Mouse (Mus musculus) midbrain, embryonic 14.5 days (tissue): ENCODE data around the gene Wnt3. TPM values are rescaled to one million over a fixed set of nuclear protein-coding genes. Genes with fewer than 3 reads are reported as not detected.

Experiments used
- ATAC-seq: fragments of 200-750 bp; cut with Nextera tagmentation; 2 replicates; pipeline ENCODE4 v1.8.0; 2017; ENCODE audit warnings: moderate number of reproducible peaks, moderate library complexity; ENCODE audit not compliant: low FRiP score, low TSS enrichment
- DNase-seq: peaks from one replicate; pipeline ENCODE4 v3.0.0-alpha.2; 2015
- H3K27ac ChIP-seq: fragments of 300-500 bp; sonication (generic); replicated peaks from 2 replicates; pipeline ENCODE4 v1.5.1; 2014; ENCODE audit warnings: mild to moderate bottlenecking, low read depth, low read length, moderate library complexity
- H3K27me3 ChIP-seq: fragments of 300-500 bp; sonication (generic); 2 replicates; pipeline ENCODE4 v1.6.1; 2014; ENCODE audit warnings: low read length, control low read depth, mixed read lengths; ENCODE audit not compliant: control insufficient read depth, insufficient read depth
- H3K36me3 ChIP-seq: fragments of 300-500 bp; sonication (generic); 2 replicates; pipeline ENCODE4 v1.6.1; 2014; ENCODE audit warnings: low read length, control low read depth; ENCODE audit not compliant: control insufficient read depth, insufficient read depth
- H3K4me1 ChIP-seq: fragments of 300-500 bp; sonication (generic); 2 replicates; pipeline ENCODE4 v1.6.1; 2014; ENCODE audit warnings: mild to moderate bottlenecking, antibody characterized with exemption, low read length, control low read depth; ENCODE audit not compliant: control insufficient read depth, insufficient read depth
- H3K4me2 ChIP-seq: fragments of 300-500 bp; sonication (generic); 2 replicates; pipeline ENCODE4 v1.6.1; 2014; ENCODE audit warnings: mild to moderate bottlenecking, low read length, moderate library complexity
- H3K4me3 ChIP-seq: fragments of 300-500 bp; sonication (generic); replicated peaks from 2 replicates; pipeline ENCODE4 v1.5.1; 2014; ENCODE audit warnings: low read depth, low read length
- H3K9ac ChIP-seq: fragments of 300-500 bp; sonication (generic); replicated peaks from 2 replicates; pipeline ENCODE4 v1.6.1; 2014; ENCODE audit warnings: mild to moderate bottlenecking, low read length, moderate library complexity
- H3K9me3 ChIP-seq: fragments of 300-500 bp; sonication (generic); 2 replicates; pipeline ENCODE4 v1.6.1; 2016; ENCODE audit warnings: low read length, control low read depth, mixed read lengths; ENCODE audit not compliant: control insufficient read depth
- WGBS: fragments of 180-500 bp; shearing (Covaris S2); extraction: QIAGEN DNeasy Blood & Tissue Kit; methylation state at CpG from one replicate; pipeline ENCODE4 v1.1.7; 2014; 5-methylcytosine and 5-hydroxymethylcytosine counted together
- polyA plus RNA-seq: library from polyadenylated mRNA; unstranded; fragments of >200 nt; fragmentation: Nextera tagmentation; extraction: Ambion mirVana; gene quantifications from 2 replicates; pipeline ENCODE4 v1.2.1, GENCODE M21; 2014

The Wnt3 gene
- polyA plus RNA-seq, 1 experiment from 2014 or later = 14.5 TPM

- Histone ChIP-seq H3K9ac (no peak overlapping the region), H3K4me1 (no peaks in the 10 kb centered on the region), H3K27me3 (no peaks in the 10 kb centered on the region), H3K36me3 (peaks cover 37% of the 10 kb centered on the region), H3K27ac (no peak overlapping the region), H3K9me3 (no peaks in the 10 kb centered on the region), H3K4me3 (no peak overlapping the region), H3K4me2 (no peak overlapping the region)
- 94% methylated on average over 8 of the region's 8 CpGs for WGBS
- ATAC-seq (no peak), DNase-seq (no peak)
These were observed 89.0 kb downstream of the Wnt3 start for GRCm38 (mm10) chr11:103862951-103863350.

GRCm38 (mm10) chr11:103864486-103864885 is 90.5 kb downstream of the Wnt3 start:
- DNase-seq = no peak
- Histone ChIP-seq H3K9me3 (no peaks in the 10 kb centered on the region), H3K27ac (no peak overlapping the region), H3K4me3 (no peak overlapping the region), H3K27me3 (no peaks in the 10 kb centered on the region), H3K9ac (no peak overlapping the region), H3K36me3 (peaks cover 34% of the 10 kb centered on the region), H3K4me2 (no peak overlapping the region), H3K4me1 (no peaks in the 10 kb centered on the region)
- WGBS = 82% methylated on average over 4 of the region's 4 CpGs
- ATAC-seq = no peak

- H3K4me3 ChIP-seq = no peak overlapping the region
- no peak overlapping the region for H3K9ac ChIP-seq
- DNase-seq = no peak
These were observed 91.4 kb downstream of the Wnt3 start for GRCm38 (mm10) chr11:103865346-103865745.

More at GRCm38 (mm10) chr11:103865346-103865745, 91.4 kb downstream of the Wnt3 start:
- no peaks in the 10 kb centered on the region for H3K9me3 ChIP-seq
- no peak for ATAC-seq
- no peak overlapping the region for H3K27ac ChIP-seq
- no peaks in the 10 kb centered on the region for H3K4me1 ChIP-seq
- WGBS = 55% methylated on average over 7 of the region's 7 CpGs
- H3K36me3 ChIP-seq = peaks cover 37% of the 10 kb centered on the region
- no peak overlapping the region for H3K4me2 ChIP-seq
- H3K27me3 ChIP-seq = no peaks in the 10 kb centered on the region

Other genes starting within 250 kb of the Wnt3 start
- not detected in 2 replicates for gene Gm884, start 153.0 kb upstream of the Wnt3 start, polyA plus RNA-seq
- gene Lyzl6, start 135.3 kb upstream of the Wnt3 start, polyA plus RNA-seq = not detected in 2 replicates
- 0.71 and 0.88 TPM in 2 replicates for gene Rprml, start 124.6 kb upstream of the Wnt3 start, polyA plus RNA-seq
- gene Gosr2, start 76.3 kb upstream of the Wnt3 start, polyA plus RNA-seq = 62.1 and 96.4 TPM in 2 replicates
- 0.33 and 0.78 TPM in 2 replicates for gene Wnt9b, start 24.3 kb upstream of the Wnt3 start, polyA plus RNA-seq
- 134 and 143 TPM in 2 replicates for gene Nsf, start 179.9 kb downstream of the Wnt3 start, polyA plus RNA-seq
- gene Arf2, start 192.6 kb downstream of the Wnt3 start, polyA plus RNA-seq = 193 and 222 TPM in 2 replicates